Mouse (Mus musculus) lung, postnatal 0 days (tissue): ENCODE data around the gene Htr5a.

Experiments
- CTCF ChIP-seq: IDR thresholded peaks from 2 replicates; pipeline ENCODE4 v1.5.1; 2016; ENCODE audit warnings: antibody characterized with exemption, mild to moderate bottlenecking
- EP300 ChIP-seq: IDR thresholded peaks from 2 replicates; pipeline ENCODE4 v1.6.1; 2016; ENCODE audit warnings: antibody characterized with exemption, mild to moderate bottlenecking, control low read depth

DNA sequence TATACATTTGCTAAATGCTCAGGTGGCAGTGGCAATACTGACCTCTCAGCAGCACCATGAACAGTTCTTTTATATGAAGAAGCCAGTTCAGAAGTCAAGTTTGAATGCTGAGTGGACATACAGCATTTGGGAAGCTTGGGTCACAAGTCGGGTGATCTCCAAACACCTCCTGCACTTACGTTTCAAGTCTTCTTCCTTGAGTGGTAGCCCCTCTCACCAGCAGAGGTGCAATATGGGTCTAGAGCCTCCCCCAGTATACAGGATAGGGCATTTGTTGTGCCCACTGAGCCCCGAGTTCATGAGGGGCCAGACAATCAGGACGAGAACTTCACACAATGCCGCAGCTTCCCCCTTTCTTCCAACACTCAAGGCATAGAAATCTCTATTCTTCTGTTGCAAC is 36.4 kb downstream of the Htr5a start:
- TF ChIP-seq CTCF (no peak), EP300 (no peak)
